Mouse (Mus musculus) frontal cortex, postnatal 10 days (tissue): ENCODE data around the gene Cd180.

Experiments used
- DNase-seq, 2 experiments: peaks; one replicate each; pipeline ENCODE4 v3.0.0; 2022; ENCODE audit warnings: low spot score in 2 of 2, mixed read lengths in 1 of 2

The Cd180 gene

GRCm38 (mm10) chr13:102783531-102784310 lies 90.4 kb downstream of the Cd180 start:
- no peak for DNase-seq

- no peak for DNase-seq
Observed at GRCm38 (mm10) chr13:102786666-102787230, 93.4 kb downstream of the Cd180 start.
